Mouse (Mus musculus) spleen, adult 2 months (tissue): ENCODE results near the gene Pla2g10. TPM values are rescaled to one million over a fixed set of nuclear protein-coding genes. Genes with fewer than 3 reads are reported as not detected.

Experiments
- DNase-seq, 2 experiments: peaks; one replicate each; pipeline versions ENCODE4 v3.0.0 to v3.0.0-alpha.2; 2012 to 2021; ENCODE audit warnings: low spot score in 2 of 2, low read depth in 1 of 2
- H3K27ac ChIP-seq: fragments of 200-500 bp; 2 replicates; pipeline ENCODE4 v1.5.1; 2012; ENCODE audit warnings: low read length, inconsistent platforms; ENCODE audit not compliant: insufficient read depth
- H3K27me3 ChIP-seq: fragments of 200-500 bp; 2 replicates; pipeline ENCODE4 v1.6.1; 2012; ENCODE audit warnings: mild to moderate bottlenecking, moderate library complexity, low read length, inconsistent platforms; ENCODE audit not compliant: control insufficient read depth, insufficient read depth
- H3K36me3 ChIP-seq: fragments of 200-500 bp; 2 replicates; pipeline ENCODE4 v1.6.1; 2012; ENCODE audit warnings: mild to moderate bottlenecking, low read length, inconsistent platforms; ENCODE audit not compliant: control insufficient read depth, insufficient read depth
- H3K4me1 ChIP-seq: fragments of 200-500 bp; 2 replicates; pipeline ENCODE4 v1.6.1; 2011; ENCODE audit warnings: inconsistent platforms; ENCODE audit not compliant: control insufficient read depth, insufficient read depth, insufficient read length
- H3K4me3 ChIP-seq: fragments of 200-500 bp; 2 replicates; pipeline ENCODE4 v1.5.1; 2011; ENCODE audit warnings: mild to moderate bottlenecking, inconsistent platforms; ENCODE audit not compliant: insufficient read depth, insufficient read length; ENCODE audit errors: extremely low read depth
- CTCF ChIP-seq: fragments of 200-500 bp; IDR thresholded peaks from 2 replicates; pipeline ENCODE4 v1.5.1; 2011; ENCODE audit warnings: mild to moderate bottlenecking, inconsistent platforms; ENCODE audit not compliant: insufficient read depth, insufficient read length, insufficient replicate concordance; ENCODE audit errors: extremely low read depth
- POLR2A ChIP-seq: fragments of 200-500 bp; IDR thresholded peaks from 2 replicates; pipeline ENCODE4 v1.6.1; 2011; ENCODE audit warnings: low read depth, low read length, inconsistent platforms
- WGBS: fragments of 180-500 bp; shearing (Covaris S2); methylation state at CpG from one replicate; pipeline ENCODE4 v1.1.7; 2018; 5-methylcytosine and 5-hydroxymethylcytosine counted together
- polyA plus RNA-seq: library from polyadenylated mRNA; depleted of rRNA; stranded (reverse); fragments of >200 nt; gene quantifications from 2 replicates; pipeline ENCODE4 v1.2.3, GENCODE M21; 2012

The Pla2g10 gene
- polyA plus RNA-seq, 1 experiment = 0.12 TPM

DNA sequence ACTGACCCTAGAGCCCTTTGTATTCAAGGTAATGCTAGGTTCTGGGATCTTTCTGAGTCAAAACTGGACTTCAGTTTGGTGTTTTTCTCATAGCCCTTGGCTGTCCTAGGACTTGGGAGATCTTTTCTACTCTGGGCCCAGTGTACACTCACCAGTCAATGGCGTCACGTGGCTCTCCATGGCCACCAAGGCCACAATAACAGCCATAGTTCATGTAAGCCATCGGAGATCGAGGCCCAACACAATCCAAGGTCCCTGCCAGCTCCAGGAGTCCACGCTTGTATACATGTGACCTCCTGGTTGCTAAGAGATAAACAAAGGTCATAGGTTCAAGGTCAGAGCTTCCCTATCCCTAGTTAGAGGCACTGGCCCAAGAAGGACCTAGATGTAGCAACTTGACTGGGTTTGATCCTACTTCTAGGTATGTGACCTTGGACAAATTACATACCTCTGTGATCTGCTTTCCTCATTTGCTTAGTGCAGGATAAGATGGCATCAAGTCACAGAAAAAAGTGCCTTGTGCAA, 2.9 kb downstream of the Pla2g10 start:
- Histone ChIP-seq H3K36me3 (no peaks in the 10 kb centered on the region), H3K4me3 (no peak overlapping the region), H3K27ac (no peak overlapping the region), H3K27me3 (no peaks in the 10 kb centered on the region), H3K4me1 (no peaks in the 10 kb centered on the region)
- 85% methylated on average over 5 of the region's 5 CpGs for WGBS
- DNase-seq = no peak
- no peak for TF ChIP-seq POLR2A
- no peak for TF ChIP-seq CTCF

DNA sequence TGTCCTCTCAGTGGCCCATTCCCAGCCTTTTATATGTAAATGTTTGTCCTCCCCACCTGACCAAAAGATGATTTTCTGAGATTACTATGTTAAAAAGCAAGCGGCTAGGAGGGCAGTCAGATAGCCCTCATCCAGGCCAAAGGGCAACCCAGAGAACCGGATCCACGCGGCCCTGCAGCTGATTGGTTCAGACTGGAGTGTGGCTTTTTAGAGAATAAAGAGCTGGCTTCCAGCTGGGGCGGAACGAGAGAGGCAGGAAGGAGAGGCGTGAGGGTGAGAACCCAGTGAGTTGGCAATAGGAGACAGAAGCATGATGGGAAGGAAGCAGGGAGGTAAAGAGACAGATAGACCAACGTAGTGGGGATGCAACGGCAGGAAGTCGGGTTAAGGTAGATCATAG, 7.8 kb downstream of the Pla2g10 start:
- no peaks in the 10 kb centered on the region for H3K27me3 ChIP-seq
- no peak for TF ChIP-seq POLR2A
- no peak for TF ChIP-seq CTCF
- 50% methylated on average over 10 of the region's 10 CpGs for WGBS
- H3K4me3 ChIP-seq = no peak overlapping the region
- no peaks in the 10 kb centered on the region for H3K4me1 ChIP-seq
- H3K36me3 ChIP-seq = no peaks in the 10 kb centered on the region
- no peak overlapping the region for H3K27ac ChIP-seq
- DNase-seq = no peak

DNA sequence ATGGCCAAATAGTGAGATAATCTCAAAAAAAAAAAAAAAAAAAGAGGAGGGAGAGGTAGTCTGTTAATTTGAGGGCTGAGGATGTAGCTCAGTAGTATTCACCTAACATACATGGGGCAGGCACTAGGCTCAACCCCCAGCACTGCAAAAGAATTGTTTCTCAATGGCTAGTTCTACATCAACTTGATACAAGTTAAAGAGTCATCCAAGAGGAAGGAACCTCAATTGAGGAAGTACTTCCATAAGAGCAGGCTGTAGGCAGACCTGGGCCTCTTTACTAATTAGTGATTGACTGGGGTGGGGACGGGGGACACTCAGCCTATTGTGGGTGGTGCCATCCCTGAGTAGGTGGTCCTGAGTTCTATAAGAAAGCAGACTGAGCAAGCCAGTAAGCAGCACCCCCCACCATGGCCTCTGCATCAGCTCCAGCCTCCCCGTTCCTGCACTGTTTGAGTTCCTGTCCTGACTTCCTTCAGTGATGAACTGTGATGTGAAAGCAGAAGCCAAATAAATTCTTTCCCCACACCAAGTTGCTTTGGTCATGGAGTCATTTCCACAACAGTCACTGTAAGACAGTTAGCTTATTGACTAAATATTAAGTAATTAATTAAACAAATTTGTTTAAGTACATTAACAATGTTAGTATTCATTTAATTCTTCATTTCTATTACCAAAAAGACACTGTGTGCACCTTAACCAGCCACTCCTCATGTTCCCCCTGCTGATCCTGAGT, 13.8 kb downstream of the Pla2g10 start:
- TF ChIP-seq CTCF (no peak), POLR2A (no peak)
- no peaks in the 10 kb centered on the region for H3K36me3 ChIP-seq
- no peak for DNase-seq
- H3K4me1 ChIP-seq = no peaks in the 10 kb centered on the region
- 53% methylated on average over 2 of the region's 2 CpGs for WGBS
- no peak overlapping the region for H3K27ac ChIP-seq
- H3K27me3 ChIP-seq = no peaks in the 10 kb centered on the region
- no peak overlapping the region for H3K4me3 ChIP-seq

DNA sequence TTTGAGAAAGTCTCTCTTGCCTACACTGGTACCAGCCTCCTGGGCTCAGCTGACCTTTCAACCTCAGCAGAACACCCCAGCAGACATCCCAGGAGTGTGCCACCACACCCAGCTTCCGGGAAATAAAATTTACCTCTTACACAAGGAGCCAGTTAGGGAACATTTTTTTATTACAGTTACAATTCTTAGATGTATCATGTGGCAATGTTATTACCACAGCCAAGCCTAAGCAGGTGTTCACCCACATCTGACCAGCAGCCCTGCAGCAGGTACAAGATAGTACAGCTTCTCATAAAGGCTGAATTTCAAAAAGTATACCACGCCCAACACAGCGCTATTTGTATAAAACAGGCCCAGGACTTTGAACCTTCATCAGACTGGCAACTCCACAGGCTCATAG, 15.9 kb downstream of the Pla2g10 start:
- H3K4me3 ChIP-seq = no peak overlapping the region
- H3K36me3 ChIP-seq = no peaks in the 10 kb centered on the region
- no peaks in the 10 kb centered on the region for H3K27me3 ChIP-seq
- TF ChIP-seq POLR2A (no peak), CTCF (no peak)
- H3K27ac ChIP-seq = no peak overlapping the region
- WGBS = 82% methylated on average over 3 of the region's 3 CpGs
- H3K4me1 ChIP-seq = no peaks in the 10 kb centered on the region
- no peak for DNase-seq

DNA sequence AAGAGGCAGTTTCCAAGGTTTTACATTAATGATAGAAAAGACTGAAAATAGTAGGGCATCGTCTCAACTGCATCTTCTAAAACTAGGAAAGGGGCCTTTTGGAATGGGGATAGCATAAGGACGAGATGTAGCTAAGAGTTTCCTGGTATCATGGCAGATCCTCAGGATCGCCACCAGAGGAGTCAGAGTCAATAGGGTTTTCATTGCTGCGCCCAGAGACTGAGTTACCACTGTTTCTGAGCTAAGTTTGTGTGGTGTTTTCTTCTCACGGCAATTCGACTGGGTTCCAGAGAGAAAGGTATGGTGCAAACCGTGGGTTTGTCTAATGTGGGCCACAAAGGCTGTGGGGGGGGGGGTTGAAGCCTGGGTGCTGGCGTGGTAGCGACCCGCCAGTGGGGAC, 26.1 kb downstream of the Pla2g10 start:
- no peak for DNase-seq
- Histone ChIP-seq H3K27ac (no peak overlapping the region), H3K4me1 (no peaks in the 10 kb centered on the region), H3K4me3 (no peak overlapping the region), H3K36me3 (peaks cover 24% of the 10 kb centered on the region), H3K27me3 (no peaks in the 10 kb centered on the region)
- TF ChIP-seq CTCF (no peak), POLR2A (no peak)
- WGBS = 94% methylated on average over 9 of the region's 10 CpGs

DNA sequence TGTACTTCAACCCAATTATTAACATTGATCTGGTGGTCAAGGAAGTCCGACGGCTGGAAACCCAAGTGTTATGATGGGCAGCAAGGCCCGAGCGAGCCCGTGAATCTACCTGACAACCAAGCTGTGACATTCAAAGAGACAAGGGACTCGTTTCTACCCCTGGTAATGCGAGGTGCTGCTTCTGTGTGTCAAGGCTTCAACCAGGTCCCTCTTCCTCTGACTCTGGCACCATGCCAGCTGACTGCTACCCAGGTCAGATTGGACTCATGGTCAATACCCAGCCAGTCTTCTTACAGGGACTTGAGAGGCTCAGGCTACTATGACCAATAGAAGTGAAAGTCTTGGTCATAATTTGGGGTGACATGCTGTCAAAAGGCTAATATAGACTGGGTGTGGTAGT, 28.6 kb downstream of the Pla2g10 start:
- TF ChIP-seq POLR2A (no peak), CTCF (no peak)
- DNase-seq = no peak
- WGBS = 97% methylated on average over 7 of the region's 7 CpGs
- Histone ChIP-seq H3K4me3 (no peak overlapping the region), H3K36me3 (peaks cover 38% of the 10 kb centered on the region), H3K27me3 (no peaks in the 10 kb centered on the region), H3K4me1 (no peaks in the 10 kb centered on the region), H3K27ac (no peak overlapping the region)

DNA sequence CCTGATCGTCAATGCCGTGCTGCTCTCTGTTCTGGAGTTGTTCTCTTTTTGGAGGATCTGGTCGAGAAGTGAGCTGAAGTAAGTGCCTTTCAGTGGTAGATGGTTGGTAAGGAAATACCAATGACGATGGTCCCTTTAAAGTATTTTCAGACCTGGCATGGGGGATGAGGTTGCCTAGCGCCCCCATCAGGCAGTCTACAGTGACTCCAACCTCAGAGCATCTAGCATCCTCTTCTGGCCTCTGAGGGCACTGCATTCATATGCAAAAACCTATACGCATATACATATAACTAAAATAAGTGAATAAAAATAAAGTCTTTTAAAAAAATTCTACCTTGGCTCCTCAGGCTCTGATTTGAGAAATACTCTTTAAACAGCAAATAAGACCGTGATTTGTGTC, 31.8 kb downstream of the Pla2g10 start:
- TF ChIP-seq CTCF (no peak), POLR2A (no peak)
- Histone ChIP-seq H3K36me3 (peaks cover 46% of the 10 kb centered on the region), H3K4me1 (no peaks in the 10 kb centered on the region), H3K4me3 (no peak overlapping the region), H3K27ac (no peak overlapping the region), H3K27me3 (no peaks in the 10 kb centered on the region)
- no peak for DNase-seq
- 94% methylated on average over 7 of the region's 7 CpGs for WGBS
